In the genomic region with DNA sequence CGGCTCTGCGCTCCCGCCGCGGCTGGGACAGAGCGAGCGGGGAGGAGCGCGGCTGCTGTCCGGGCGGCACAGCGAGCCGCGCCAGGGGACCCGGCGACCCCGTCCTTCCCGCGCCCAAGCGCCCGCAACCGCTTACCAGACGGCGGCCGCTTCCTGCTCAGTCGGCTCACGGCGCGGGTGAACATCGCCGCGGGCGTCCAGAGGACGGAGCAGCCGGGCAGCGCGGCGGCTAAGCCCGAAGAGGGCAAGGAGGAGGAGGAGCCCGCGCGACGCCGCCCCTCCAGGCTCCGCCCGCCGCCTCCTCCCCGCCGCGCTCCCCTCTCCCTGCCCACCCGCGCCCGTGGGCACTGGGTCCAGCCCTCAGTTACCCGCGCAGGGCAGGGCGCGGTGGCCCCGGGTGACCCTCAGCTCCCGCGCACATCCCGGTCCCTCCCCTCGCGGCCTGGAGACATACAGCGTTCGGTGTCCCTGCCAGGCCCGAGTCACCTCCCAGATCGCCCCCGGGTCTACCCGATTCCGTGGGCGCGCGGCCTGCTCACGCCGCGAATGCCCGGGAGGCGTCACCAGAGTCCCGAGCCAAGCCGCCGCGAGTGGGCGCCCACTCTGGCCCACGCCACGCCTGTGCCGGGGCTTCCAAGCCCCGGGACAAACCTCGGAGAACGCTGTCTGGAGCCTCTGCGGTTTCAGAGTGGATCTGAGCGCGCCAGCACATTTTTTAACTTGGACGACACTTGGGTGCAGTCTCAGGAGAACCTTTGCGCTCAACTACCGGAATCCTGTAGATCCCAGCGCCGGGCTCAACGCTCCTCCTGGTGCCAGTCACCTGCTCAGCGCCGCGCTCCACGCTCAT, we compare ENCODE assay signal across 8 mouse cellular contexts. TPM values are rescaled to one million over a fixed set of nuclear protein-coding genes. Genes with fewer than 3 reads are reported as not detected.
DNase-seq lines count a peak whose midpoint lies in the region; ATAC-seq and TF ChIP-seq lines count a peak whose summit lies in the region.

Rgs10 (minus strand) TSS at position 829 of the 850 bp plus-strand sequence.

- intact Hi-C loops in heart, postnatal 36 days (cut with DNase I): no loop called here

- H3K4me2 ChIP-seq in forebrain, embryonic 16.5 days (ENCODE audit: low read length): peak within 1 kb of the TSS; percentile 96
- H3K4me2 ChIP-seq in lung, embryonic 16.5 days (ENCODE audit: low read depth, low read length): peak within 1 kb of the TSS; percentile 98

- no peak for TF ChIP-seq CTCF in E14TG2a.4 (conservative IDR thresholded peaks at IDR 0.05; ENCODE audit: low read length)
- 0 out of 2 replicates have a peak, but pooled peaks have one; percentile 17 for TF ChIP-seq CTCF in layer of hippocampus, adult 2 months (conservative IDR thresholded peaks at IDR 0.05)

- peak within 1 kb of the TSS; percentile 69 for H3K9ac ChIP-seq in forebrain, embryonic 16.5 days (replicated peaks; ENCODE audit: low read depth, low read length)
- H3K9ac ChIP-seq in lung, embryonic 16.5 days (ENCODE audit: low read length): peak within 1 kb of the TSS; percentile 79

- H3K27me3 ChIP-seq in E14TG2a.4 (ENCODE audit: insufficient read depth, low read length): peaks cover 92% of the 10 kb centered on the region
- H3K27me3 ChIP-seq in forebrain, embryonic 16.5 days (replicated peaks; ENCODE audit: control insufficient read depth, insufficient read depth, low read length): peaks cover 48% of the 10 kb centered on the region
- H3K27me3 ChIP-seq in lung, embryonic 16.5 days (ENCODE audit: control insufficient read depth, insufficient read depth, low read depth, low read length): peaks cover 43% of the 10 kb centered on the region

- H3K36me3 ChIP-seq in E14TG2a.4 (ENCODE audit: insufficient read depth, low read length): no peaks in the 10 kb centered on the region
- no peaks in the 10 kb centered on the region for H3K36me3 ChIP-seq in forebrain, embryonic 16.5 days (ENCODE audit: control insufficient read depth, insufficient read depth)
- H3K36me3 ChIP-seq in lung, embryonic 16.5 days (ENCODE audit: control insufficient read depth, insufficient read depth, low read length): no peaks in the 10 kb centered on the region

- H3K4me3 ChIP-seq in E14TG2a.4 (replicated peaks; ENCODE audit: low read length): peak within 1 kb of the TSS; percentile 84
- H3K4me3 ChIP-seq in brown adipose tissue, adult 24 weeks (ENCODE audit: insufficient read depth, low read depth, low read length): peak within 1 kb of the TSS; percentile 77
- peak within 1 kb of the TSS; percentile 76 for H3K4me3 ChIP-seq in forebrain, embryonic 16.5 days (replicated peaks; ENCODE audit: low read length)
- peak within 1 kb of the TSS; percentile 64 for H3K4me3 ChIP-seq in layer of hippocampus, adult 2 months
- peak within 1 kb of the TSS; percentile 79 for H3K4me3 ChIP-seq in lung, embryonic 16.5 days (ENCODE audit: low read length)

- WGBS in forebrain, embryonic 16.5 days: under 1% methylated on average over 72 of the region's 102 CpGs
- under 1% methylated on average over 84 of the region's 102 CpGs for WGBS in lung, embryonic 16.5 days

- peak; percentile 86 for ATAC-seq in forebrain, embryonic 16.5 days
- ATAC-seq in lung, embryonic 16.5 days (ENCODE audit: low read depth): peak; percentile 93

- H3K4me1 ChIP-seq in E14TG2a.4 (replicated peaks; ENCODE audit: low read depth, low read length): peaks cover 19% of the 10 kb centered on the region
- no peaks in the 10 kb centered on the region for H3K4me1 ChIP-seq in brown adipose tissue, adult 24 weeks (ENCODE audit: control insufficient read depth, insufficient read depth, insufficient read length, low read length)
- peaks cover 15% of the 10 kb centered on the region for H3K4me1 ChIP-seq in forebrain, embryonic 16.5 days (replicated peaks; ENCODE audit: control insufficient read depth, insufficient read depth, low read length)
- H3K4me1 ChIP-seq in lung, embryonic 16.5 days (replicated peaks; ENCODE audit: control insufficient read depth, insufficient read depth, low read length): peaks cover 26% of the 10 kb centered on the region

- no peaks in the 10 kb centered on the region for H3K9me3 ChIP-seq in E14TG2a.4 (ENCODE audit: low read length)
- H3K9me3 ChIP-seq in forebrain, embryonic 16.5 days (ENCODE audit: control insufficient read depth, low read length): no peaks in the 10 kb centered on the region
- no peaks in the 10 kb centered on the region for H3K9me3 ChIP-seq in lung, embryonic 16.5 days (ENCODE audit: control insufficient read depth, low read length)

- H3K27ac ChIP-seq in brown adipose tissue, adult 24 weeks (replicated peaks; ENCODE audit: low read depth, low read length): no peak within 1 kb of the TSS
- no peak within 1 kb of the TSS for H3K27ac ChIP-seq in forebrain, embryonic 16.5 days (ENCODE audit: low read length)
- peak within 1 kb of the TSS; percentile 62 for H3K27ac ChIP-seq in layer of hippocampus, adult 2 months
- 0 out of 2 replicates have a peak within 1 kb of the TSS, but pooled peaks have one; percentile 16 for H3K27ac ChIP-seq in lung, embryonic 16.5 days (ENCODE audit: low read length)

- peak; percentile 74 to 80 for DNase-seq in heart, postnatal 36 days
- peak in 1 of 2 experiments; percentile 29 for DNase-seq in layer of hippocampus, adult 2 months (ENCODE audit: low spot score in 2 of 2)
- peak; percentile 53 for DNase-seq in ovary, adult 18-20 months (ENCODE audit: low spot score)
- DNase-seq in thymus, postnatal 25 days: peak; percentile 80

RNA-seq across cellular contexts. Expression of gene Rgs10, which starts in this region (rescaled TPM):
- 9.6 and 9.9 TPM in 2 replicates for polyA plus RNA-seq in brown adipose tissue, adult 24 weeks (2012; ENCODE audit: insufficient read depth, insufficient read length, missing spikeins)
- 19.9 and 25.4 TPM in 2 replicates for polyA plus RNA-seq in forebrain, embryonic 16.5 days (2015; fragmentation: Nextera tagmentation; extraction: Ambion mirVana)
- 10 to 100 TPM in 1 of 2 experiments, 1 to 10 TPM in 1; 9.5 to 12.1 TPM for total RNA-seq in heart, postnatal 36 days (2021)
- total RNA-seq in layer of hippocampus, adult 2 months (2021): 10 to 100 TPM; 43.4 to 44.1 TPM
- 42.9 and 45.9 TPM in 2 replicates for polyA plus RNA-seq in lung, embryonic 16.5 days (2015; fragmentation: Nextera tagmentation; extraction: Ambion mirVana)

Comparison
In these comparisons a context has a peak if more than half of its experiments do, and no peak if none do; other contexts are left out.
1. H3K27ac ChIP-seq: peak in layer of hippocampus, adult 2 months (single experiment) and lung, embryonic 16.5 days (single experiment); none in brown adipose tissue, adult 24 weeks (single experiment) and forebrain, embryonic 16.5 days (single experiment).
2. Peak in every context shown above with its lines, with median percentiles within 50 percentile points of each other: H3K4me3 ChIP-seq.